Mouse (Mus musculus) cortical plate, adult 2 months (tissue): ENCODE data around the gene Plcb3. TPM values are rescaled to one million over a fixed set of nuclear protein-coding genes. Genes with fewer than 3 reads are reported as not detected.

Source experiments
- H3K27ac ChIP-seq: fragments of 200-500 bp; 2 replicates; pipeline ENCODE4 v1.5.1; 2012; ENCODE audit warnings: low read length, control low read depth, inconsistent platforms; ENCODE audit not compliant: insufficient read depth
- H3K4me1 ChIP-seq: fragments of 200-500 bp; 2 replicates; pipeline ENCODE4 v1.6.1; 2011; ENCODE audit warnings: low read length; ENCODE audit not compliant: control insufficient read depth, insufficient read depth
- H3K4me3 ChIP-seq: fragments of 200-500 bp; 2 replicates; pipeline ENCODE4 v1.5.1; 2011; ENCODE audit warnings: mild to moderate bottlenecking, low read length, control low read depth; ENCODE audit not compliant: insufficient read depth
- CTCF ChIP-seq: fragments of 200-500 bp; IDR thresholded peaks from 2 replicates; pipeline ENCODE4 v1.5.1; 2011; ENCODE audit warnings: mild to moderate bottlenecking, control low read depth, low read length; ENCODE audit not compliant: insufficient read depth; ENCODE audit errors: extremely low read depth
- POLR2A ChIP-seq: fragments of 200-500 bp; IDR thresholded peaks from 2 replicates; pipeline ENCODE4 v1.6.1; 2011; ENCODE audit warnings: mild to moderate bottlenecking, low read length, control low read depth; ENCODE audit not compliant: insufficient read depth; ENCODE audit errors: extremely low read depth
- polyA plus RNA-seq: library from polyadenylated mRNA; depleted of rRNA; stranded (reverse); fragments of >200 nt; gene quantifications from 2 replicates; pipeline ENCODE4 v1.2.3, GENCODE M21; 2012

Plcb3 gene
- polyA plus RNA-seq, 1 experiment, result 17.4 TPM

- Histone ChIP-seq H3K27ac (no peak overlapping the region), H3K4me1 (no peaks in the 10 kb centered on the region), H3K4me3 (peak overlapping the region; percentile 38)
- TF ChIP-seq CTCF (no peak), POLR2A (no peak)
Observed at GRCm38 (mm10) chr19:6932018-6932417, 44.3 kb downstream of the Plcb3 start.

DNA sequence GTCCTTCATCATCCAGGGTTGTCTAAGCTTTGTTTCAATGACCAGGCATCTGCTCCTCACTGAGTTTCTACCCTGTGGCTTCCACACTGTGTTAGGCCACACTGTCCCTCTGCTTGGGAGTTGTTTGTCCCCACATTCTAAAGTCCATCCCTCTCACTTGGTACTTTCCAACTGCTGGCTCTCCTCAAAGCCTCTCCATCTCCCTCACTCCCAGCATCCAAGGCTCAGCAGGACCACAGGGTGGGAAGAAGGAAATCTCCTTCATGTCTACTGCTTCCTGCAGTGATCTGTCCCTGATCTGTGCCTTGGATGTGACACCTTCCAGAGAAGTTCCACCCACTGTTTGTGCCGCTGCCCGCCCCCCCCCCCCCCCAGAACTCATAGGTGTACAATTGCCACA lies 45.3 kb downstream of the Plcb3 start:
- Histone ChIP-seq H3K4me3 (peak overlapping the region; percentile 4; the same call in 1 of the 2 replicates), H3K4me1 (no peaks in the 10 kb centered on the region), H3K27ac (no peak overlapping the region)
- TF ChIP-seq POLR2A (0 out of 2 replicates have a peak, but pooled peaks have one; percentile 13), CTCF (no peak)

DNA sequence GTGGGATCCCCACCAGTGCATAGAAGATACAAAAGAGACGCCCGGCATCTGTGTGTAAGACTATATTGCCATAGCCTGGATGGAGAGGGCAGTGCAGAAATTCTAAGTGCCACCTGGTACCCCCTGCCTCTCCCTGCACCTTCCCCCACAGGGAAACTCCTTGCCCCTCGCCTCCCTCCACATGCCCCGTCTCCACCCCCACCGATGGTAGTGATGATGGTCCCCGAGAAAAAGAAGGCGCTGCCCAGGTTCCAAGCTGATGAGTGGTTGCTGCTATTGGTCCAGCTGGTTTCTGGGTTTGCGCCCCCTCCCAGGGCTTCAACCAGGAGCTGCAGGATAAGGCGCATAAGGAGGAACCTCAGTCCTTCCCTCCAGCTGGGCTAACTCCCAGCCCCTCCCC lies 48.2 kb downstream of the Plcb3 start:
- no peak overlapping the region for H3K4me3 ChIP-seq
- no peaks in the 10 kb centered on the region for H3K4me1 ChIP-seq
- no peak for TF ChIP-seq POLR2A
- no peak for TF ChIP-seq CTCF
- no peak overlapping the region for H3K27ac ChIP-seq

GRCm38 (mm10) chr19:6926559-6927255 lies 49.6 kb downstream of the Plcb3 start:
- no peak overlapping the region for H3K4me3 ChIP-seq
- no peak overlapping the region for H3K27ac ChIP-seq
- TF ChIP-seq CTCF (no peak), POLR2A (no peak)
- H3K4me1 ChIP-seq, result peaks cover 4% of the 10 kb centered on the region; the same call in 1 of the 2 replicates

GRCm38 (mm10) chr19:6925611-6926329 lies 50.5 kb downstream of the Plcb3 start:
- no peak overlapping the region for H3K27ac ChIP-seq
- H3K4me1 ChIP-seq, result peaks cover 4% of the 10 kb centered on the region; the same call in 1 of the 2 replicates
- H3K4me3 ChIP-seq, result no peak overlapping the region
- TF ChIP-seq POLR2A, result no peak
- no peak for TF ChIP-seq CTCF

DNA sequence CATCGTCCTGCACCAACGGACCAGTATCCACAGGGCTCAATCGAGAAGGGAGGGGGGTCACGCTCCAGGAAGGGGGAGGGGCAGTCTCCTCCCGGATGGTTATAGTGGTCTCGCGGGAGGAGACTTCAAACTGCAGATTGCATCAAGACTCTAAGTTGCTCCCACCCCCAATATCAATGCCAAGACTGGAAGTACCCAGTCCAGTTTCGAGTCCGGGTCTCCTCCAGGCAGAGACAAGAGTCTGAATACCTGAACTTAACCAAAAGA lies 51.0 kb downstream of the Plcb3 start, which contains the start of gene Catsperz:
Gene Catsperz, minus strand, starts transcription at position 74 of the 267 bp plus-strand sequence.
- Histone ChIP-seq H3K27ac (no peak within 1 kb of the TSS), H3K4me3 (no peak within 1 kb of the TSS), H3K4me1 (peaks cover 4% of the 10 kb centered on the region; the same call in 1 of the 2 replicates)
- no peak for TF ChIP-seq POLR2A
- TF ChIP-seq CTCF, result no peak

- Histone ChIP-seq H3K4me3 (no peak overlapping the region), H3K4me1 (peaks cover 4% of the 10 kb centered on the region; the same call in 1 of the 2 replicates), H3K27ac (no peak overlapping the region)
- TF ChIP-seq POLR2A, result no peak
- peak; percentile 85 for TF ChIP-seq CTCF
Observed at GRCm38 (mm10) chr19:6924461-6925306, 51.6 kb downstream of the Plcb3 start.

DNA sequence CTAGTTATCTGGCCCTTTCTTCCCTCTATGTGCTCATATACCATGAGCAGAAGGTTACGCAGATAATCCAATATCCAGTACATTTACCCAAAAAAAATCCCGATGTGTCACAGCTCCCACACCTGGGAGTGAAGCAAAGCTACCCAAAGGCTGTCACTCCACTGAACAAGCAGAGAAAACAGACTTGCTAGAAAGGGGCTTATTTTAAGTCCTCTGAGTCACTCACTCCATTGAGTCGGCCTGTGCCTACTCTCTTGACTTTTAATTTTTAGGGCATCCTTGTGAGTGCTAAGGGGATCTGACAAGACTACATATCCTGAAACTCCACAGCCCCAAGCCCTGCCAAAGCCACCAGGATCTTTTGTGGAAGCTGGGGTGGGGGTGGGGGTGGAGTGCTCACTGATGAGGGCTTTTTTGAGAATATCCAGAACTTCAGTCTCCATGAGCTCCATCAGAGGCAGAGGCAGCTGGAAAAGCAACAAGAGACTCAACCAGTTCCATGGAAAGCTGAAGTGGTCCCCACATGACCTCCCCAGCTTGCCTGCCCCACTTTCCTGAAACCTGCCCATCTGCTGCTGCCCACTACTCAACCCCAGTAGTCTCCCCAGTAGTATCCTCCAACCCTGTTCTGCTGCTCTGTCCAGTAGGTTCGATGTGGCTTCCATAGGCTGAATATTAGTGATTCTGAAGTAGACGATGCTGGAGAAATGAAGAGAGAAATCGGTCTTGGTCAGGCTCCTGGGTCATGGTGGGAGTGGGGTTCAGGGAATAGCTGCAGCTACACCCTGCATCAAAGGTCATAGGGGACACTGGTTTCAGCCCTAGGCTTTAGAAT lies 53.2 kb downstream of the Plcb3 start:
- peaks cover 6% of the 10 kb centered on the region; the same call in 1 of the 2 replicates for H3K4me1 ChIP-seq
- TF ChIP-seq POLR2A (no peak), CTCF (no peak)
- peak overlapping the region; percentile 43; the same call in 1 of the 2 replicates for H3K4me3 ChIP-seq
- peak overlapping the region; percentile 90 for H3K27ac ChIP-seq
